Mouse (Mus musculus): Measurements from ENCODE around the gene Gm21312. TPM values are rescaled to one million over a fixed set of nuclear protein-coding genes. Genes with fewer than 3 reads are reported as not detected.

Gene Gm21312
- polyA plus RNA-seq, 1 experiment from 2014 or later, result not detected

DNA sequence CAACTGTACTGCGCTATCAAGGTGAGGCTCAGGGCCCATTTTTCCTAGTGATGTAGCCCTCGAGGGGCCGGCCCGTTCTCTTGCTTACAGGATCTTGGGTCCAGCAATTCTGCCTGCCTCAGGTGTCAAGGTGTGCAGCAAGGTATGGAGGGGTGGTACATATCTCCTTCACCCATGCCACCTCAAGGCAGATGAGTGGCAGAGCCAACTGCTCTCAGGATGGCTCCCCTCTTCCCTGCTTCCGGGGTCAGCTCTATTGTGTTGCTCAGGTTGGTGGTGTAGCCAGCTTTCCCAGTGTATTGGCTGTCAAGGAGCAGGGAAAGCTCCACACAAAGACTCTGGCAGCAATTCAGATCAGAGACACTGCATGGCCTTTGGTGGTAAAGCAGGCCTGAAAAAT, 37.7 kb downstream of the Gm21312 start:
- no peak overlapping the region for H3K9ac ChIP-seq (replicated peaks; ENCODE audit: low read depth, low read length)
- no peak overlapping the region for H3K4me3 ChIP-seq (replicated peaks; ENCODE audit: low read length)
- H3K27ac ChIP-seq (ENCODE audit: low read length), result no peak overlapping the region
- no peaks in the 10 kb centered on the region for H3K9me3 ChIP-seq (ENCODE audit: control insufficient read depth, low read length)
- 88% methylated on average over 5 of the region's 5 CpGs for WGBS
- no peaks in the 10 kb centered on the region for H3K4me1 ChIP-seq (replicated peaks; ENCODE audit: control insufficient read depth, insufficient read depth, low read length)
- no peaks in the 10 kb centered on the region for H3K36me3 ChIP-seq (ENCODE audit: control insufficient read depth, insufficient read depth)
- no peaks in the 10 kb centered on the region for H3K27me3 ChIP-seq (replicated peaks; ENCODE audit: control insufficient read depth, insufficient read depth, low read length)
- no peak overlapping the region for H3K4me2 ChIP-seq (ENCODE audit: low read length)
- ATAC-seq, result no peak

DNA sequence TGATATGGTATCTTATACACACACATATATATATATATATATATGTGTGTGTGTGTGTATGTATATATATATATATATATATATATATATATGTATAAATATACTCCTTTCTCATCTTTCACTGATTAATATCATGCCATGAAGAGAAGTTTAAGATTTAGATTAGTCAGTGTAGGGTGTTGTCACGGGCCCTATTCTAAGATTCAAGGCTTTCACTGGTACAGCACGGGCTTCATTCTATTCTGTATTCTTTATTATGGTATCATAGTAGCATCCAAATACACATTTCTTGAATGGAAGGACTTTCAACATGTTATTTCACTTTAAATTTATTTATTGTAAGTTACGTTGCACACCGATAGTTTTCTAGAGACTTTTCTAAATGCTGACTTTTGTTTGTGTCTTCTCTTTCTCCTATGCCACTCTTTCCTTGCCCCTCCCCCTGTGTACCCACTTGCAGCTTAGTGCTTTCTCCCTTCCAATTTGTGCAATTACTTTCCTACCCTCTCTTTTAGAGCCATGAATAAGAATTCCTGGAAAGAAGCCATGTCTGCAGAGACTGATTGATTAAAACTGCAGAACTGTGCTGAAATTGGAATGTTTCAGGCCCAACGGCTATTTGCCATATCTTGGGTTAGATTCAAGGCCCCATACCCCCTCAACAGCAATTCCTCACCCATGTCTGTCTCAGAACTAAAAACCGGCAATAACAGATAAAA, 43.6 kb downstream of the Gm21312 start:
- H3K27me3 ChIP-seq (replicated peaks; ENCODE audit: control insufficient read depth, insufficient read depth, low read length), result no peaks in the 10 kb centered on the region
- peak; percentile 95 for ATAC-seq

More for the DNA sequence above, 43.6 kb downstream of the Gm21312 start:
- H3K9ac ChIP-seq (replicated peaks; ENCODE audit: low read depth, low read length), result no peak overlapping the region
- no peak overlapping the region for H3K4me3 ChIP-seq (replicated peaks; ENCODE audit: low read length)
- no peak overlapping the region for H3K4me2 ChIP-seq (ENCODE audit: low read length)
- 43% methylated on average over 6 of the region's 6 CpGs for WGBS
- H3K27ac ChIP-seq (ENCODE audit: low read length), result no peak overlapping the region
- H3K9me3 ChIP-seq (ENCODE audit: control insufficient read depth, low read length), result no peaks in the 10 kb centered on the region; the same call in 1 of the 2 replicates
- H3K36me3 ChIP-seq (ENCODE audit: control insufficient read depth, insufficient read depth), result no peaks in the 10 kb centered on the region
- H3K4me1 ChIP-seq (replicated peaks; ENCODE audit: control insufficient read depth, insufficient read depth, low read length), result peaks cover 4% of the 10 kb centered on the region; the same call in 1 of the 2 replicates

Other genes with a start within 250 kb of the Gm21312 start
- gene Gm21293, start 34.0 kb upstream of the Gm21312 start, polyA plus RNA-seq (2015; fragmentation: Nextera tagmentation; extraction: Ambion mirVana), result not detected in 2 replicates
- gene Gm6763, start 25.5 kb upstream of the Gm21312 start, polyA plus RNA-seq (2015; fragmentation: Nextera tagmentation; extraction: Ambion mirVana), result not detected in 2 replicates
- gene Gm8764, start 17.0 kb upstream of the Gm21312 start, polyA plus RNA-seq (2015; fragmentation: Nextera tagmentation; extraction: Ambion mirVana), result not detected in 2 replicates
- not detected in 2 replicates for gene Gm21304, start 8.5 kb upstream of the Gm21312 start, polyA plus RNA-seq (2015; fragmentation: Nextera tagmentation; extraction: Ambion mirVana)
- not detected in 2 replicates for gene Gm20765, start 8.5 kb downstream of the Gm21312 start, polyA plus RNA-seq (2015; fragmentation: Nextera tagmentation; extraction: Ambion mirVana)
- gene Gm4340, start 17.0 kb downstream of the Gm21312 start, polyA plus RNA-seq (2015; fragmentation: Nextera tagmentation; extraction: Ambion mirVana), result not detected in 2 replicates

Measured in forebrain, embryonic 16.5 days (tissue).